Mouse (Mus musculus) heart, postnatal 25 days (tissue): ENCODE data around the gene Cyp2d26. TPM values are rescaled to one million over a fixed set of nuclear protein-coding genes. Genes with fewer than 3 reads are reported as not detected.

Experiments used
- DNase-seq: peaks from one replicate; pipeline ENCODE4 v3.0.0; 2022; ENCODE audit warnings: low spot score
- intact Hi-C: fragments of 180-260 bp; cut with DNase I; formaldehyde crosslinking; loops from one replicate; pipeline ENCODE4 v1.15.1; 2025
- microRNA-seq: library from miRNA; unstranded; fragments of <30 nt; microRNA quantifications from one replicate; pipeline ENCODE4 v1.2.0, GENCODE M21; 2022
- total RNA-seq, 2 experiments: library from RNA; stranded (reverse); gene quantifications; 2 replicates each; pipeline ENCODE4 v1.2.3; 2021

Cyp2d26 gene
- total RNA-seq, 2 experiments from 2014 or later, result not detected

DNA sequence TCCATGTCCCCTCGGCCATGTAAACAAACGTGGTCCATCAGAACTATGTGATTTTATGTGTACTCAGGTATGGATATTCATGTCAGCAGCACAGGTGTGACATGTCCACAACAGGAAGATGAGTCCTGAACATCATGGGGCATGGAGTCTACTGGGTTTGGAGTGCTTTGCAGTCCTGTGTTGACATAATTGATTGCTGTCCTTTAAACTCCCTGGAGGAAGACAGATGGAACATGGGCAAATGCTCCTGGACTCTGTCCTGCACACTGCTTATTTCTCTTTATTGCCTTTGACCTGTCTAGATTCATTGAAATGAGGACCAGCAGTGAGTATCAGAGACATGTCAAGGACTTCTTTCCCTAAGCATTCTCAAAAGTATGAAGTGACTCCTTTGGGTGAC lies 28.2 kb downstream of the Cyp2d26 start:
- no peak for DNase-seq
- intact Hi-C loops, result no loop called here

DNA sequence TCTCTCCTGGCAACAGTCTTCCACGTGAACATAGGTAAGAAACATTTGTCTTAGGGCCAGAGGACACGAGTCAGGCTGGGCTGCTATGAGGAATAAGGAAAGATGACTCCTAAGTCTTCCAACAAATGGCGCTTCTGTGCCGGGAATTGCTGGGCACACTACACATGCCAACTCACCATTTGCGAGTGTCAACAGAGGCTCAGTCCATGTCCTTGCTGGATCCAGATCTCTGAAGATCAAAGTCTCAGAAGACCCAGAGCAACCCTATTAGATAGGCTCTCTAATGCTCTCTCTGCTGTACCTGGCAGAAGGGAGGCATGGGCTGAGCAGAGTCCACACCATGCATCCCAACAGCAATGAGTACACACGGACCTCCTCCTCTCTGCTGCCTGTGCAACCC lies 29.2 kb downstream of the Cyp2d26 start:
- intact Hi-C loops, result no loop called here
- no peak for DNase-seq

GRCm38 (mm10) chr15:82763631-82764420 lies 30.3 kb downstream of the Cyp2d26 start, which contains the start of gene Cyp2d40:
Cyp2d40 (minus strand) TSS chr15:82764183.
- intact Hi-C loops, result no loop called here

GRCm38 (mm10) chr15:82748141-82748540 lies 46.0 kb downstream of the Cyp2d26 start:
- intact Hi-C loops, result no loop called here
- no peak for DNase-seq

More at GRCm38 (mm10) chr15:82763631-82764420, 30.3 kb downstream of the Cyp2d26 start, which contains the start of gene Cyp2d40:
- no peak for DNase-seq

DNA sequence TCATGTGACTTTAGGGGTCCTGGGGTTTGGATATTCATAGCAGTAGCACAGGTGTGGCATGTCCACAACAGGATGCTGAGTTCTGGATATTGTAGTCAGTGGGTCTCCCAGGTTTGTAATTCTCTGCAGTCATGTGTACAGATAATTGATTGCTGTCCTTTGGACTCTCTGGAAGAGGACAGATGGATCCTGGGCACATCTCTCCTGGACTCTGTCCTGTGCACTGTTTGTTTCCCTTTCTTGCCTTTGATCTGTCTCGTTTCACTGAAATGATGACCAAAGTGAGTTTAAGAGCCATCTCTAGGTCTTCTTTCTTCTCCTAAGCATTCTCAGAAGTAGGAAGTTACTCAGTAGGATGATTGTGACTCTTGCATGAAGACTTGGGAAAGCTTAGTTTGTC lies 46.6 kb downstream of the Cyp2d26 start:
- no peak for DNase-seq
- intact Hi-C loops, result no loop called here

Small RNA genes within 50 kb of the gene (microRNA-seq; reads per million reads assigned to microRNA genes)
- gene Gm27618, result not detected

Other genes with a start within 250 kb of the Cyp2d26 start
- gene Cyp2d12, start 239.2 kb downstream of the Cyp2d26 start, total RNA-seq, result not detected
- gene Cyp2d34, start 173.3 kb downstream of the Cyp2d26 start, total RNA-seq, result not detected
- not detected for gene Cyp2d40, start 30.1 kb downstream of the Cyp2d26 start, total RNA-seq
- 10 to 100 TPM; 52.2 to 55.8 TPM for gene Tcf20, start 193.6 kb upstream of the Cyp2d26 start, total RNA-seq
- 1 to 10 TPM; 2.9 TPM for gene Nfam1, start 239.0 kb upstream of the Cyp2d26 start, total RNA-seq